Mouse (Mus musculus) bone marrow, adult 2 months (tissue): Measurements from ENCODE around the gene Stat5a.

Experiments used
- CTCF ChIP-seq: fragments of 200-500 bp; IDR thresholded peaks from 2 replicates; pipeline ENCODE4 v1.5.1; 2011; ENCODE audit warnings: low read length, control low read depth; ENCODE audit not compliant: control insufficient read depth, insufficient read depth
- POLR2A ChIP-seq: fragments of 200-500 bp; IDR thresholded peaks from 2 replicates; pipeline ENCODE4 v1.6.1; 2011; ENCODE audit warnings: low read depth, mild to moderate bottlenecking, control low read depth, low read length, borderline replicate concordance; ENCODE audit not compliant: control insufficient read depth

DNA sequence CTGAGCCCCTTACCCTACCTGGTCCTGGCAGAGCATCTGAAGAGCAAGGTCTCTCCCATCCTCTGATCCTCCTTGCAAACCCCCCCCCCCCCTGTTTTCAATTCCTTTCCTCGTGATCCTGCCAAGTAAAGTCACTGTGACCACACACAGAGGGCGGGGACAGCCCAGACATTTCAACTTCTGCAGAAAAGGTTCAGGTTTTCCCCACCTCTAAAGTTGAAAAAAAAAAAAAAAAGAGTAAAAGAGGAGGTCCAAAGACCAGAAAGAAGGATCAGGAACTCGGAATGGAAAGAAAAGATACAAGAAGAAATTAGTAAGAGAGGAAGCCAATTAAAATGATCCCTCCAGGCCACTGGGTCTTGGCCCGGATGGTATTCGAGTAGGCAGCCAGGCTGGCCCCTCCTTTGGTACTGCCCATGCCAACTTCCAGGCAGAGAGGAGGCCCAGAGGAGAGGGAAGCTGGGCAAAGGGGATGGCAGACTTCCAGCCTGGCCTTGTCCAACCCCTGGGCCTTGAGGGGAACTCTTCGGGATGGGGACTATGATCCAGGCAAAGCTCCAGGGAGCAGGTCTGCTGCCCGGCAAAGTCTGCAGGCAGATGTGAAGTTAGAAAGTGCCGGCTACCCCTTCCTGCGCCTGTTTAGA, at the start of gene Stat5a:
- TF ChIP-seq POLR2A = no peak
- no peak for TF ChIP-seq CTCF
